Mouse (Mus musculus) 3T3-L1 (cell line): ENCODE results near the gene Tnfsf13.

Experiments used
- DNase-seq: peaks from one replicate; pipeline ENCODE4 v3.0.0-alpha.2; 2015; ENCODE audit warnings: low read depth, low spot score

Gene Tnfsf13

GRCm38 (mm10) chr11:69680136-69680855 is 5.3 kb downstream of the Tnfsf13 start:
- DNase-seq = no peak

- no peak for DNase-seq
Measured at GRCm38 (mm10) chr11:69679144-69679543, 6.4 kb downstream of the Tnfsf13 start.

- peak; percentile 100 for DNase-seq
Measured at GRCm38 (mm10) chr11:69672211-69672706, 13.3 kb downstream of the Tnfsf13 start, which contains the start of gene Eif4a1. Gene Eif4a1, minus strand, starts transcription at chr11:69672423.

GRCm38 (mm10) chr11:69671726-69672124 is 13.9 kb downstream of the Tnfsf13 start:
- no peak for DNase-seq

GRCm38 (mm10) chr11:69670786-69671725 is 14.5 kb downstream of the Tnfsf13 start:
- DNase-seq = peak; percentile 95

GRCm38 (mm10) chr11:69666665-69667005 is 18.9 kb downstream of the Tnfsf13 start:
- DNase-seq = no peak

GRCm38 (mm10) chr11:69665961-69666664 is 19.5 kb downstream of the Tnfsf13 start, which contains the start of gene Cd68:
Gene Cd68, minus strand, starts transcription at chr11:69666153.
- peak; percentile 88 for DNase-seq

- no peak for DNase-seq
Measured at GRCm38 (mm10) chr11:69665457-69665960, 20.1 kb downstream of the Tnfsf13 start.

- no peak for DNase-seq
Measured at GRCm38 (mm10) chr11:69664841-69665240, 20.7 kb downstream of the Tnfsf13 start.

GRCm38 (mm10) chr11:69663795-69664194 is 21.8 kb downstream of the Tnfsf13 start:
- DNase-seq = peak; percentile 57

- DNase-seq = no peak
Measured at GRCm38 (mm10) chr11:69662967-69663671, 22.5 kb downstream of the Tnfsf13 start.

GRCm38 (mm10) chr11:69662213-69662966 is 23.2 kb downstream of the Tnfsf13 start, which contains the start of gene Mpdu1:
Gene Mpdu1, minus strand, starts transcription at chr11:69662642.
- peak; percentile 95 for DNase-seq

- DNase-seq = peak; percentile 60
Measured at GRCm38 (mm10) chr11:69661221-69661881, 24.2 kb downstream of the Tnfsf13 start.

- DNase-seq = no peak
Measured at GRCm38 (mm10) chr11:69657462-69657881, 28.1 kb downstream of the Tnfsf13 start.

GRCm38 (mm10) chr11:69656617-69657461 is 28.7 kb downstream of the Tnfsf13 start:
- peak; percentile 73 for DNase-seq

- no peak for DNase-seq
Measured at GRCm38 (mm10) chr11:69656065-69656455, 29.5 kb downstream of the Tnfsf13 start.

- DNase-seq = no peak
Measured at GRCm38 (mm10) chr11:69655264-69656064, 30.1 kb downstream of the Tnfsf13 start, which contains the start of gene Sox15. Gene Sox15, plus strand, starts transcription at chr11:69655314.

GRCm38 (mm10) chr11:69654760-69655159 is 30.8 kb downstream of the Tnfsf13 start:
- no peak for DNase-seq
